Mouse (Mus musculus): ENCODE results near the gene Dnajb4.
"Not testable (repeated sequence)": the region's sequence is repeated elsewhere in the genome, so short reads cannot be mapped to it uniquely, and the experiment has no call there.

Dnajb4 gene

GRCm38 (mm10) chr3:152208096-152208885 lies 1.8 kb downstream of the Dnajb4 start:
- DNase-seq (ENCODE audit: low spot score in 2 of 2), result no peak

GRCm38 (mm10) chr3:152207156-152207555 lies 2.9 kb downstream of the Dnajb4 start:
- DNase-seq (ENCODE audit: low spot score in 2 of 2), result no peak

DNA sequence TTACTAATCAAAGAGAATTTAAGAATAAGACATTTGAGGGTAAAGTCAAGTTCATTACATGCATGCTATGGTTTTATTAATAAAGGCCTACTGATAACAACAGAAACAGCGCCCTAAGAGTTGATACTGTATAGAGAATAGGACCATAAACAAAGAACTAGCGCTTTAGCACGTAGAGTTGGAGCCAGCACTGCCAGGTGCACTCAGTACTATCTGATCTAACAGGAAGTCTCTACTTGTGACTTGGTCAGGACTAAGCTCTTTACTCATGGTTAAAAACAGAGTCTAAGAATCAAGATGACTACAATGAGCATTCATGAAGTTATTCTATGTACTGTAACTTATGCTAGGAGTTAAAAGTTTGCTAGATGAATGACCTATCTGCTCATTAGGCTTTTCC lies 5.5 kb downstream of the Dnajb4 start:
- DNase-seq (ENCODE audit: low spot score in 2 of 2), result no peak

- no peak for DNase-seq (ENCODE audit: low spot score in 2 of 2)
These were observed 6.1 kb downstream of the Dnajb4 start for GRCm38 (mm10) chr3:152203996-152204395.

- DNase-seq (ENCODE audit: low spot score in 2 of 2), result no peak
These were observed 6.7 kb downstream of the Dnajb4 start for GRCm38 (mm10) chr3:152203411-152203810.

DNA sequence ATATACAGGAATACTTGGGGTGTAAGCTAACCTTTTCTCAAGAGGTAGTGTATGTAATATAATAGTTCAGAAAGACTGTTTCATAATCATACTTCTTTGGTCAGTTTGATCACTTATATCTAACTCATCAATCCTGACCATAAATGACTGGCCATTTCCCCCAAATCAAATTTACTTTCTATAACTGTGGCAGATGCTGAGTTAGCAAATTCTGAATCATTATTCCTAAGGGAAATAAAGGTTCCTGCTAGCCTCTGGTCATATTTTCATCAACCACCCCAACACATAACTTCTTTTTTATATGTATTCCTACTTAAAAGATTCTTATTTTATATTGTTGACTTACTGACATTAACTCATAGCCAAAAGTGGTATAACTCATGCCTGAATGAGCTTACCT lies 7.2 kb downstream of the Dnajb4 start:
- DNase-seq (ENCODE audit: low spot score in 2 of 2), result no peak

DNA sequence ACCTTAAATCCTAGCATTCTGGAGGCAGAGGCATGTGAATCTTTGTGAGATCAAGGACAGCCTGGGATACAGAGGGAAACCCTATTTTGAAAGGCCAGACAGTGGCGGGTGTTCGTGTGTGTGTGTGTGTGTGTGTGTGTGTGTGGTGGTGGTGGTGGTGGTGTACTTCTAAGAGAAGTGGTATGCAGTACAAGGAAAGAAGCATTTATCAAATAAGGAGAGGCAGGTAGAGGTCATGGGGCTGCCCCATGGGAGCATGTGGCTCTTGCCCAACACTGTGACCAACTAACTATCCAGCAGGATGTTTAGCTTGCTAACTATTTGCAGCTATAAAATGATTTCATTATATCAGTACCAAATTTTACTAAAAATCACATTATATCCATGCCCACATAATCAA lies 8.5 kb downstream of the Dnajb4 start:
- no peak for DNase-seq (ENCODE audit: low spot score in 2 of 2)

DNA sequence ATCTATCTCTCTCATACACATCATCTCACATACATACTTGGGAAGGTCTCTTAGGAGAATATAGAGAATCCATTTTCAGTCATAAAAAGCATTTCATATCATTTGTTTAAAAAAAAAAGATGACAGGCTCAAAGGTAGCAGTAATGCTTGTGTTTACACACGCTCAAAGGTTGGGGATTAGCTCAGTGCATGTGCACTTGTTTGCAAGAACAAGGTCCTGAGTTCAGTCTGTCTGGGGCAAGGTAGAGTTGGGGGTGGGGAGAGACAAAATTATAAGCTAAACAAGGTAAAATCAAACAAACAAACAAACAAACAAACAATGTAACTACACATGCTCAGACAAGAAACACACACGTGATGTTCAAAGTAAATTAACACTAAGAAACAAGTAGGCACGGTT lies 8.9 kb downstream of the Dnajb4 start:
- no peak for DNase-seq (ENCODE audit: low spot score in 2 of 2)

DNA sequence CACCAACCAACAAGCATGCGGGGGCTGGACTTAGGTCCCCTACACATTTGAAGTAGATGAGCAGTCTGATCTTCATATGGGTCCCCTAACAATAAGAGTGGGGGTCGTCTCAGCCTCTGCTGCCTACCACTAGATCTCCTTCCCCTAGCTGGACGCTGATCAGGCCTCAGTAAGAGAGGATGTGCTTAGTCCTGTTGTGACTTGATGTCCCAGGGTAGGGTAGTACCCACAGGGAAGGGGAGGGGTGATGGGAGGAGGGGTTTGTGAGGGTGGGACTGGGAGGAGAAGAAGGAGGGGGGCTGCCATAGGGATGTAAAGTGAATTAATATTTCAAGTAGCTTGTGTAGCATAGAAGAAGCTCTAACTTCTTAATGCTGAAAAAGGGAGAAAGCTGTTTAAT lies 11.0 kb downstream of the Dnajb4 start:
- DNase-seq (ENCODE audit: low spot score in 2 of 2), result no peak

- not testable (repeated sequence) for DNase-seq (ENCODE audit: low spot score in 2 of 2)
These were observed 12.9 kb downstream of the Dnajb4 start for GRCm38 (mm10) chr3:152197246-152197645.

DNA sequence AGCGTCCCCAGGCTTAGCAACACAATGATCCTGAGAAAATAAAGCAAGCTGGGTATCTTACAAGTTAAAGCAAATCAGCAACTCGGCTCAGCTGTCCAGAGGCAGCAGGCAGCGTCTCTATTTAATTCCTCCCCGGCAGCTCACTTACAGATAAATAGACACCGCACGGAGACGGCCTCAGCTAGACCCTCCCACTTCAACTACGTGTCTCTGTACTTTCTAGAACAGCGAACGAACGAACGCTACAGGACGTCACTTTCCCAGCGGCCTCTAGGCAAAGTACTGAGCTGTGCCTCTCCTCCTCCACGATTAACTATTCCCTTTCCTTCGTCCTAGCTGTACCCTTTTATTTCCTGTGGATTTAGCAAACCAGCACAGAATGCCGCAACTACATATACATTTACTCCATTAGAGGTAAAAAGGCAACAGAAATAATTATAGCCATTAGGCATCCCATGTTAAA lies 16.4 kb downstream of the Dnajb4 start:
- peak; percentile 81 to 84 for DNase-seq (ENCODE audit: low spot score in 2 of 2)

GRCm38 (mm10) chr3:152193177-152193576 lies 16.9 kb downstream of the Dnajb4 start:
- no peak for DNase-seq (ENCODE audit: low spot score in 2 of 2)

DNA sequence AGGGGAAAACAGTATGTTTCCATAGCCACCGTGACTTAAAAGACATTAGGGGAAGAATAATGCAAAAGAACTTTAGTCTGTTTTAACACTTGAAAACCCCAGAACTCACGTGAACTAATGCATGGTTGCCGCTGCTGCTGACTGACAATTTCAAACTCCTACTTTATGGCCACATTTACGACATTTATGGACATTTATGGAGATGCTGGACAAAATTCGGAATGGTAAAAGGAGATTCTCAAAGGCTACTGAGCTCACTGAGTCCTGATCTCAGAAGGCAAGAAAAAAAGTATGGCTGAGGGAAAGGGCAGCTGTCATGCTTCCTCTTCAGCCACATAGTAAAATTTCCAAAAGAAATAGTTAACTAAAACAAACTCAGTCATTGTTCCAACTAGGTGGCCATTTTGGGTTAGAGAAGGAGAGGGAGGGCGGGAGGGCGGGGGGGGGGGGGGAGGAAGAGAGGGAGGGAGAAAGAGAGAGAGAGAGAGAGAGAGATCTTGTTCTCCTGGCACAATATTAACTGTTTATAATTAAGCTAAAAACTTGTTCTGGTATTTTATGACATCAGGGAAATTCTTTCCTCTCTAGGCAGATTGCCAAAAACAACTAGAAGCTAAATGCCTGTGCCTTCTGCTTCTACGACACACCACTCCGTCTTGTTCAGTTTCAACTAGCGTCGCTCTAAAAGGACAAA lies 17.7 kb downstream of the Dnajb4 start:
- DNase-seq (ENCODE audit: low spot score in 2 of 2), result no peak

DNA sequence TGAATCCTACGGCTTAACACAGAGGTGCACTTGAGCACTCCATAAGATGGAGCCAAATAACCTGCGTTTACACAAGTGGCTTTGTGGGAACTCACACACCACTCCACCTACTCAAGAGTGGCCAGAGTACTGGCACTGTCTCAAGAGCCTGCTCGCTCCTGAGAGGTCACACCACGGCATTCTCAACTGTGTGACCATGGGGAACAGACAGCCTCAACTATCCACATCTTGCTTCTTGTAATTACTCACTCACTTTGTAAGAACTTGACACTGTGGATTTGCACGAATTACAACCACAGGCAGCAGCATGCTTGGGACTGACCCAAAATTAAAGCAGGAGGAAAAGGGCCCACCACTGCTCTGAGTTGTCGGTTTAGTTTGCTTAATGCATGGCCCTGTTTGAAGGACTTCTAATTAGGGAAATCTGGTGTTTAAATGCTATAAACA lies 18.3 kb downstream of the Dnajb4 start:
- DNase-seq (ENCODE audit: low spot score in 2 of 2), result no peak

- no peak for DNase-seq (ENCODE audit: low spot score in 2 of 2)
These were observed 19.2 kb downstream of the Dnajb4 start for GRCm38 (mm10) chr3:152190679-152191477.

GRCm38 (mm10) chr3:152189306-152189705 lies 20.8 kb downstream of the Dnajb4 start:
- DNase-seq (ENCODE audit: low spot score in 2 of 2), result no peak

- no peak for DNase-seq (ENCODE audit: low spot score in 2 of 2)
These were observed 24.0 kb downstream of the Dnajb4 start for GRCm38 (mm10) chr3:152186106-152186505.

GRCm38 (mm10) chr3:152183522-152183921 lies 26.6 kb downstream of the Dnajb4 start:
- DNase-seq (ENCODE audit: low spot score in 2 of 2), result no peak

DNA sequence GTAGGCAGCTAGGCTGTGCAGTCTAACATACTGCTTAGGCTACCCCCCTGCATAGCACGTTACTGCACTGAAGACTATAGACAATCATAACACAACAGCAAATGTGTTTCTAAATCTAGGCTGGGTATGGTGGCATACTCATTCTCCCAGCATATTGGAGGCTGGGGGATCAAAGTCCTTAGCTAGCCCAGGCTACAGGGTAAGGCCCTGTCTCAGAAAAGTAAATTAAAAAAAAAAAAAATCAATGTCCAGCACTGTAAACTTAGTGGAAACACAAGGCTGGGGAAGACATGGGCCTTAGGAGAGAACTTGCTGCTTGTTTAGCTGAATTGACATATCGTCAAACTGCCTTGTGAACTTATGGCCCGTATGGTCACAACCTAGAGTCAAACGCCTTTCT lies 29.5 kb downstream of the Dnajb4 start:
- no peak for DNase-seq (ENCODE audit: low spot score in 2 of 2)

DNA sequence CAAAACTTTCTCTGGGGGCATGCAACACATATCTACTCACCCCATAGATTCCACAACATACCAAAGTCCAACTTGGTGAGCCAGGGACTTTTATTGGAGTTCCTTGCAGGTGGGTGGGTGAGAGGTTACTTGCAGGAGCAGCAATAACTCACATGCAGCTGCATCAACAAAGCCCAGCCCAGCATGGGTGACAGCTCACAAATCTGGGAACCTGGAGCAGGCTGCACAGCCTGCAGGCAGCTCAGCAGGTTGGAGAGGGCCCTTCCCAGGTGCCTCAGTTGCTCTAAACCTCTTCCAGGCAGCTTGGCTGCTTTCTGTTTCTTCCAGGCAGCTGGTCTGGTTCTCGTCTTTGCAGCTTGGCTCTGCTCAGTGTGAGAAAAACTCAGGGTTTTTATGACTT lies 30.8 kb downstream of the Dnajb4 start:
- no peak for DNase-seq (ENCODE audit: low spot score in 2 of 2)

DNA sequence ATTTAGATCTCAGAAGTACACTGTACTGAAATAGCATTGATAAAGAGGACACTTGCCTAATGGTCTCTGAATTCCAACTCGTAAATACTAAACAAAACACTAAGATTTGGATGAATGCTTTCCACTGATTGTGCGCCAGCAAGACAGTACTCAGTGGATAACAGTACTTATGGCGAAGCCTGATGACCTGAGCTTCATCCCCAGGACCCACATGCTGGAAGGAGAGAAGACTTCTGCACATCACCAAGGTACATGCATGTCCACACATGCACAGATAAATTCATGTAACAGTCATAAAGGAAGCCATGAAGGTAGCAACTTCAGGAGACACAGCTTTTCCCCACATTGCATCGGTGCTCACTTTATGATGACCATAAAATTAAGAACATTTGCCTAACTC lies 31.3 kb downstream of the Dnajb4 start:
- no peak for DNase-seq (ENCODE audit: low spot score in 2 of 2)

GRCm38 (mm10) chr3:152172322-152172935 lies 37.7 kb downstream of the Dnajb4 start:
- DNase-seq (ENCODE audit: low spot score in 2 of 2), result no peak
